Mouse (Mus musculus) intestine, embryonic 14.5 days (tissue): Measurements from ENCODE around the gene Ogfod2. TPM values are rescaled to one million over a fixed set of nuclear protein-coding genes. Genes with fewer than 3 reads are reported as not detected.
A peak's percentile ranks its signal among the peaks of the same experiment; 100 is the strongest.

Experiments
- ATAC-seq: fragments of 200-750 bp; cut with Nextera tagmentation; replicated peaks from 2 replicates; pipeline ENCODE4 v1.8.0; 2017; ENCODE audit warnings: low read depth, moderate number of reproducible peaks, moderate TSS enrichment, moderate library complexity; ENCODE audit not compliant: low FRiP score, low TSS enrichment
- DNase-seq: peaks from one replicate; pipeline ENCODE4 v3.0.0-alpha.2; 2018; ENCODE audit warnings: low spot score
- H3K27ac ChIP-seq: fragments of 300-500 bp; sonication (generic); 2 replicates; pipeline ENCODE4 v1.5.1; 2014; ENCODE audit warnings: low read depth, mild to moderate bottlenecking, control low read depth
- H3K27me3 ChIP-seq: fragments of 300-500 bp; sonication (generic); replicated peaks from 2 replicates; pipeline ENCODE4 v1.6.1; 2014; ENCODE audit warnings: low read length, control low read depth; ENCODE audit not compliant: control insufficient read depth, insufficient read depth
- H3K36me3 ChIP-seq: fragments of 300-500 bp; sonication (generic); 2 replicates; pipeline ENCODE4 v1.6.1; 2014; ENCODE audit warnings: low read length, control low read depth; ENCODE audit not compliant: control insufficient read depth, insufficient read depth
- H3K4me1 ChIP-seq: fragments of 300-500 bp; sonication (generic); replicated peaks from 2 replicates; pipeline ENCODE4 v1.6.1; 2014; ENCODE audit warnings: low read length, control low read depth, mixed read lengths; ENCODE audit not compliant: control insufficient read depth, insufficient read depth
- H3K4me2 ChIP-seq: fragments of 300-500 bp; sonication (generic); 2 replicates; pipeline ENCODE4 v1.6.1; 2014; ENCODE audit warnings: low read length
- H3K4me3 ChIP-seq: fragments of 300-500 bp; sonication (generic); 2 replicates; pipeline ENCODE4 v1.5.1; 2014; ENCODE audit warnings: low read depth, low read length, control low read depth, mixed read lengths
- H3K9ac ChIP-seq: fragments of 300-500 bp; sonication (generic); 2 replicates; pipeline ENCODE4 v1.6.1; 2014; ENCODE audit warnings: mild to moderate bottlenecking, low read length
- H3K9me3 ChIP-seq: fragments of 300-500 bp; sonication (generic); 2 replicates; pipeline ENCODE4 v1.6.1; 2016; ENCODE audit warnings: low read length, control low read depth; ENCODE audit not compliant: control insufficient read depth
- WGBS: fragments of 180-500 bp; shearing (Covaris S2); extraction: QIAGEN DNeasy Blood & Tissue Kit; methylation state at CpG from one replicate; pipeline ENCODE4 v1.1.7; 2014; 5-methylcytosine and 5-hydroxymethylcytosine counted together
- polyA plus RNA-seq: library from polyadenylated mRNA; unstranded; fragments of >200 nt; fragmentation: Nextera tagmentation; extraction: Ambion mirVana; gene quantifications from 2 replicates; pipeline ENCODE4 v1.2.1, GENCODE M21; 2014

The Ogfod2 gene
- polyA plus RNA-seq, 1 experiment from 2014 or later: 18.0 TPM

DNA sequence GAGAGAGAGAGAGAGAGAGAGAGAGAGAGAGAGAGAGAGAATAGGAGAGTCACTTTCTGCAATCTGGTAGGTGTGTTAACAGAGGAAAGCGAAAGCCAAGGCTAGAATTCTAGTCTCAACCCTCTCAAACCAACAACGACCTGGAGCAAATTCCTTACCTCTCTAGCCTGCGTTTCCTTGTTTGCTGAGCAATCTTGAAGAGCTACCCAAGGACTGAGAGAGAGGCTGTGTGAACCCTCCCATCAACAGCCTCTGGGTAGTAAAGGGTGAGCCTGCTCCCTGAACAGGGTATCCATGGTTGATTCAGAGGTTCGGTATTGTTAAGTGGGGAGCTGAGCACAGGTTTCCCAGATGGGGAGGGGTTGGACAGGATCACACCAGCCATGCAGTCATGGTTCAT, 40.6 kb downstream of the Ogfod2 start:
- Histone ChIP-seq H3K4me3 (no peak overlapping the region), H3K27ac (no peak overlapping the region), H3K36me3 (no peaks in the 10 kb centered on the region), H3K4me1 (no peaks in the 10 kb centered on the region), H3K9ac (no peak overlapping the region), H3K27me3 (no peaks in the 10 kb centered on the region), H3K4me2 (no peak overlapping the region), H3K9me3 (no peaks in the 10 kb centered on the region)
- DNase-seq: no peak
- WGBS: 74% methylated on average over 4 of the region's 4 CpGs
- no peak for ATAC-seq

DNA sequence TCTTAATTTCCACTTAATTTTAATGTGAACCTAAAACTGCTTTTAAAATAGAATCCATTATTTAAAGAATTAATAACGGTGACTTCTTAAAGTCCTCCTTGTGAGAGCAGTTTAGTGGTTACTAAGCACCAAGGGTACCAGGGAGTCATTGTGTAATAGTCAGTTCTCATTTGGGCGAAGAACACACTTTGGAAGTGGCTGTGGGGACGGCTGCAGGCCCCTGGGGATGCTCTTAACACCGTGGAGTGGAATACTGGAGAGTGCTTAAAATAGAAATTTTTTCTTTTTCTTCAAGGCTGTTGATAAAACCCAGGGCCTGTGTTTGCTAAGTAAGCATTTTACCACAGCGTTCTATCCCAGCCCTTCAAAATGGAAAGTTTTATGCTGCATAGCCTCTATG, 43.8 kb downstream of the Ogfod2 start:
- no peak overlapping the region for H3K4me2 ChIP-seq
- 69% methylated on average over 5 of the region's 5 CpGs for WGBS
- H3K4me1 ChIP-seq: peaks cover 11% of the 10 kb centered on the region
- no peak for DNase-seq
- H3K4me3 ChIP-seq: no peak overlapping the region
- no peaks in the 10 kb centered on the region for H3K9me3 ChIP-seq
- no peaks in the 10 kb centered on the region for H3K36me3 ChIP-seq
- H3K27ac ChIP-seq: no peak overlapping the region
- H3K27me3 ChIP-seq: no peaks in the 10 kb centered on the region
- no peak for ATAC-seq
- H3K9ac ChIP-seq: no peak overlapping the region

GRCm38 (mm10) chr5:124158305-124158704, 46.2 kb downstream of the Ogfod2 start:
- H3K36me3 ChIP-seq: no peaks in the 10 kb centered on the region
- WGBS: 59% methylated on average over 4 of the region's 4 CpGs
- H3K4me3 ChIP-seq: no peak overlapping the region
- ATAC-seq: no peak
- no peaks in the 10 kb centered on the region for H3K9me3 ChIP-seq
- H3K4me2 ChIP-seq: no peak overlapping the region
- H3K27ac ChIP-seq: no peak overlapping the region
- DNase-seq: no peak
- H3K9ac ChIP-seq: no peak overlapping the region
- H3K27me3 ChIP-seq: no peaks in the 10 kb centered on the region
- H3K4me1 ChIP-seq: peaks cover 22% of the 10 kb centered on the region

DNA sequence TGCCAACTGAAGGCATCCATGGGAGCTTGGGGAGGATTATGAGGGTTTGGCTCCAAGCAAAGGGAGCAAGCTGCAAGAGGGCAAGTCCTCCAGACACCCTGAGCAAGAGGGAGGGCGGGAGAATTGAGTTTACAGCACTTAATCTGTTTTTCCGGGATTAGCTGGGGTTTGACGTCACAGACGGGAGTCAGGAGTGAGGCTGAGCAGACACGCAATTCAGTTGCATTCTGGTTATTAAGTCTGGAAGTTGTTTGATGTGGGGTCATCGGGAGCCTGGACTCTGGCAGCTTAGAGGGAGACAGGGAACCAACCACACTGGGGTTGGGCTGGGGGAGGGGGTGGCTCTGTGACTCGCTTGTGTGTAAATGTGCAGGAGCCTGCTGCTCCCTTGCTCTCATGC, 47.4 kb downstream of the Ogfod2 start:
- DNase-seq (peak; percentile 71), ATAC-seq (no peak; the same call in 1 of the 2 replicates)
- Histone ChIP-seq H3K27me3 (no peaks in the 10 kb centered on the region), H3K27ac (no peak overlapping the region), H3K9me3 (no peaks in the 10 kb centered on the region), H3K4me2 (no peak overlapping the region; the same call in none of the 2 replicates), H3K36me3 (no peaks in the 10 kb centered on the region), H3K4me1 (peaks cover 27% of the 10 kb centered on the region), H3K4me3 (no peak overlapping the region), H3K9ac (no peak overlapping the region)
- WGBS: 10% methylated on average over 7 of the region's 7 CpGs

GRCm38 (mm10) chr5:124161831-124162230, 49.7 kb downstream of the Ogfod2 start:
- H3K4me3 ChIP-seq: no peak overlapping the region
- no peak overlapping the region for H3K9ac ChIP-seq
- no peaks in the 10 kb centered on the region for H3K9me3 ChIP-seq
- H3K27ac ChIP-seq: no peak overlapping the region
- ATAC-seq (no peak), DNase-seq (no peak)
- 33% methylated on average over 10 of the region's 10 CpGs for WGBS
- no peaks in the 10 kb centered on the region for H3K36me3 ChIP-seq
- H3K4me1 ChIP-seq: peaks cover 50% of the 10 kb centered on the region
- no peak overlapping the region for H3K4me2 ChIP-seq
- no peaks in the 10 kb centered on the region for H3K27me3 ChIP-seq

DNA sequence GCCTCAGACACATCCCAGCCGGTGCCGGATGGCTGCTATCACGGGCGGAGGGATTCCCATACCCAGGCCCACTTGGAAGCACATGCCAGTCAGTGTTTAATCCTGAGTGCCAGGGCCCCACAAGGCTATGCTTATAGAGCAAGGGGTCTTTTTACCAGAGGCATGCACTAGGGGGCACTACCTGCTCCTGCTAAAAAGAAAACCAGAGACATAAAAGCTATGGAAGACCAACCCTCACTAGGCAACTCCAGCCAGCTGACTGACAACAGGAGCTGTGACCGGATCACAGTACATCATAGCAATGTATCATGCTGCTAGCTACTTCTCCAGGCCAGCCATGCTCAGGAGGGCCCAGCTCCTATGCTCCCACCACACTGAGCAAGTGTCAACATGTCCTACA, 50.5 kb downstream of the Ogfod2 start:
- DNase-seq: peak; percentile 81
- Histone ChIP-seq H3K4me1 (peaks cover 56% of the 10 kb centered on the region), H3K27me3 (no peaks in the 10 kb centered on the region), H3K4me3 (no peak overlapping the region), H3K4me2 (no peak overlapping the region), H3K36me3 (no peaks in the 10 kb centered on the region), H3K9ac (no peak overlapping the region), H3K27ac (no peak overlapping the region), H3K9me3 (no peaks in the 10 kb centered on the region)
- 51% methylated on average over 5 of the region's 5 CpGs for WGBS
- ATAC-seq: 0 out of 2 replicates have a peak, but pooled peaks have one; percentile 38

GRCm38 (mm10) chr5:124163445-124163844, 51.3 kb downstream of the Ogfod2 start:
- H3K4me1 ChIP-seq: peaks cover 57% of the 10 kb centered on the region
- no peaks in the 10 kb centered on the region for H3K36me3 ChIP-seq

More at GRCm38 (mm10) chr5:124163445-124163844, 51.3 kb downstream of the Ogfod2 start:
- DNase-seq (no peak), ATAC-seq (no peak)
- no peak overlapping the region for H3K4me3 ChIP-seq
- H3K4me2 ChIP-seq: no peak overlapping the region
- WGBS: 74% methylated on average over 11 of the region's 11 CpGs
- no peak overlapping the region for H3K27ac ChIP-seq
- no peaks in the 10 kb centered on the region for H3K9me3 ChIP-seq
- no peak overlapping the region for H3K9ac ChIP-seq
- no peaks in the 10 kb centered on the region for H3K27me3 ChIP-seq

Other genes starting within 250 kb of the Ogfod2 start
- 0.15 TPM in 1 of 2 replicates, not detected in the other for gene Hcar2, start 246.8 kb upstream of the Ogfod2 start, polyA plus RNA-seq
- 1.9 and 2.0 TPM in 2 replicates for gene Hcar1, start 232.3 kb upstream of the Ogfod2 start, polyA plus RNA-seq
- 118 and 129 TPM in 2 replicates for gene Denr, start 205.1 kb upstream of the Ogfod2 start, polyA plus RNA-seq
- gene Gm43518, start 184.9 kb upstream of the Ogfod2 start, polyA plus RNA-seq: 1.4 and 2.3 TPM in 2 replicates
- gene Ccdc62, start 181.6 kb upstream of the Ogfod2 start, polyA plus RNA-seq: 5.5 and 9.1 TPM in 2 replicates
- 14.7 and 17.5 TPM in 2 replicates for gene Hip1r, start 138.7 kb upstream of the Ogfod2 start, polyA plus RNA-seq
- gene Vps37b, start 80.0 kb upstream of the Ogfod2 start, polyA plus RNA-seq: 26.4 and 27.7 TPM in 2 replicates
- 1.5 and 1.8 TPM in 2 replicates for gene Abcb9, start 16.5 kb upstream of the Ogfod2 start, polyA plus RNA-seq
- gene Arl6ip4, start 3.8 kb downstream of the Ogfod2 start, polyA plus RNA-seq: 93.8 and 99.9 TPM in 2 replicates
- gene Pitpnm2, start 137.5 kb downstream of the Ogfod2 start, polyA plus RNA-seq: 6.2 and 6.7 TPM in 2 replicates
- gene Mphosph9, start 215.7 kb downstream of the Ogfod2 start, polyA plus RNA-seq: 13.6 and 13.9 TPM in 2 replicates
- 11.6 and 14.1 TPM in 2 replicates for gene 2810006K23Rik, start 215.8 kb downstream of the Ogfod2 start, polyA plus RNA-seq